Mouse (Mus musculus) liver, postnatal 0 days (tissue): ENCODE measurements at regions not wholly inside any gene's neighbourhood (a gene's known extent, or its start where the extent isn't known, plus 50 kb on each side); places are given as distances from the start of the nearest gene placed in this dataset.

Experiments
- ATAC-seq: fragments of 200-750 bp; cut with Nextera tagmentation; 2 replicates; pipeline ENCODE4 v1.8.0; 2017; ENCODE audit warnings: mild to moderate bottlenecking, moderate library complexity
- DNase-seq: peaks from one replicate; pipeline ENCODE4 v3.0.0-alpha.2; 2016
- H3K27ac ChIP-seq: fragments of 300-500 bp; sonication (generic); 2 replicates; pipeline ENCODE4 v1.5.1; 2014; ENCODE audit warnings: antibody characterized with exemption, moderate library complexity, mild to moderate bottlenecking, low read depth
- H3K27me3 ChIP-seq: fragments of 300-500 bp; sonication (generic); 2 replicates; pipeline ENCODE4 v1.6.1; 2014; ENCODE audit warnings: low read length, control low read depth, mixed read lengths; ENCODE audit not compliant: insufficient read depth
- H3K36me3 ChIP-seq: fragments of 300-500 bp; sonication (generic); replicated peaks from 2 replicates; pipeline ENCODE4 v1.6.1; 2014; ENCODE audit warnings: mild to moderate bottlenecking, control low read depth, low read length, moderate library complexity, mixed read lengths; ENCODE audit not compliant: insufficient read depth
- H3K4me1 ChIP-seq: fragments of 300-500 bp; sonication (generic); 2 replicates; pipeline ENCODE4 v1.6.1; 2014; ENCODE audit warnings: antibody characterized with exemption, mild to moderate bottlenecking, control low read depth; ENCODE audit not compliant: insufficient read depth
- H3K4me2 ChIP-seq: fragments of 300-500 bp; sonication (generic); 2 replicates; pipeline ENCODE4 v1.6.1; 2014; ENCODE audit warnings: low read depth, mild to moderate bottlenecking, low read length, moderate library complexity, mixed read lengths
- H3K4me3 ChIP-seq: fragments of 300-500 bp; sonication (generic); 2 replicates; pipeline ENCODE4 v1.5.1; 2014; ENCODE audit warnings: low read depth, low read length
- H3K9ac ChIP-seq: fragments of 300-500 bp; sonication (generic); replicated peaks from 2 replicates; pipeline ENCODE4 v1.6.1; 2014; ENCODE audit warnings: mild to moderate bottlenecking, moderate library complexity
- H3K9me3 ChIP-seq: fragments of 300-500 bp; sonication (generic); 2 replicates; pipeline ENCODE4 v1.6.1; 2016; ENCODE audit warnings: mild to moderate bottlenecking, control low read depth, low read length, mixed read lengths
- CTCF ChIP-seq: sonication (generic); IDR thresholded peaks from 2 replicates; pipeline ENCODE4 v1.5.1; 2016; ENCODE audit warnings: antibody characterized with exemption, low read depth
- EP300 ChIP-seq: IDR thresholded peaks from 2 replicates; pipeline ENCODE4 v1.6.1; 2016; ENCODE audit warnings: antibody characterized with exemption, low read depth, mild to moderate bottlenecking
- WGBS: fragments of 180-500 bp; shearing (Covaris S2); extraction: QIAGEN DNeasy Blood & Tissue Kit; methylation state at CpG from one replicate; pipeline ENCODE4 v1.1.7; 2014; ENCODE audit not compliant: insufficient replicate concordance; 5-methylcytosine and 5-hydroxymethylcytosine counted together

DNA sequence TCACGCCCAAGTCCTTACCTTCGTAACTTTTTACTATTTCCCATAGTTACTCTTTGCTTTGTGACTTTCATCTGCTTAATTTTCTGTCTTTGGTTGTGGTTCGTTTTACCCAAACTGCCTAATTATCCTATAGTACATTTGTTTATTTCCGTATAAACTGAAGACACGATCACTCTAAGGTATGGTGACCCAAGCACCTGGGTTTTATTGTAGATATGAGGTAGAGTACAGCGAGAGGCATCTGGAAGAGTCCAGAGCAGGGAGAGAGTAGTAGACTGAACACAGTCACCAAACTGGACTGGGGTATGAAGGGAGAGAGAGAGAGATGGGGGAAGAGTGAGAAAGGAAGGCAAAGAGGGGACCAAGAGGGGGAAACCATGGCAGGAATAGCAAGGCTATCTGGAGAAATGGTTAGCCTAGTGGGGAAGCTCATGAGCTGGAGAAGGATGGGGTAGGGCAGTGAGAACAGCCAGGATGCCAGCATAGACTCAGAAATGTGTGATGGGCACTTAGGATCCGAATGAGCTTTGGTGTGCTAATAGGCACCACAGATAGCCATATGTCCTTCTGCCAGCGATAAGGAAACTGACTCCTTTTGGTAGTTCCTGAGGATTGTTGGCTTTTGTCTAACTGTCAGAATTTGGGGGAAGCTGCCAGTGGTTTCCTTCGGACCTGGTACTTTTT lies 197.9 kb upstream of the Hs6st1 start:
- Histone ChIP-seq H3K4me3 (no peak overlapping the region), H3K27me3 (no peaks in the 10 kb centered on the region), H3K27ac (no peak overlapping the region), H3K9ac (no peak overlapping the region), H3K9me3 (no peaks in the 10 kb centered on the region), H3K4me2 (no peak overlapping the region), H3K36me3 (no peaks in the 10 kb centered on the region), H3K4me1 (peaks cover 7% of the 10 kb centered on the region)
- DNase-seq (no peak), ATAC-seq (no peak)
- no peak for TF ChIP-seq EP300
- TF ChIP-seq CTCF: no peak
- 71% methylated on average over 9 of the region's 9 CpGs for WGBS

DNA sequence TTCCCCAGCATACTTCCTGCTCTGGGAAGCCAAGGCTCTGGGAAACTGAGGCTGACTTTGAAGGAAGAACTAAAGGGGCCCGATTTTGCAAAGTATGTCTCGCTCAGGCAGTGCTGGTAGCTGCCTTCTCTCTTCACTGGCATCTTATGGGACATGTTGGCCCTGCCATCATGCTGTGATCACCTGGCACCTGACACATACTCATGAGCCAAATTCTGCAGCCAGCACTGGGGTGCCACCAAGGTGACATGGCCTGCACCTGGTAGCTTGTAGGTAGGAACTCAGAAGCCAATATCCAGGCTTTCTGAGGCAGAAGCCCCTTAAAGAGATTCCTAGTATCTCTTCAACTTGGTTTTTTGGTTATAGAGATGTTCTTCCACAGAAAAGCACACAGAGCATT lies 195.2 kb upstream of the Hs6st1 start:
- TF ChIP-seq CTCF (no peak), EP300 (no peak)
- ATAC-seq: no peak

DNA sequence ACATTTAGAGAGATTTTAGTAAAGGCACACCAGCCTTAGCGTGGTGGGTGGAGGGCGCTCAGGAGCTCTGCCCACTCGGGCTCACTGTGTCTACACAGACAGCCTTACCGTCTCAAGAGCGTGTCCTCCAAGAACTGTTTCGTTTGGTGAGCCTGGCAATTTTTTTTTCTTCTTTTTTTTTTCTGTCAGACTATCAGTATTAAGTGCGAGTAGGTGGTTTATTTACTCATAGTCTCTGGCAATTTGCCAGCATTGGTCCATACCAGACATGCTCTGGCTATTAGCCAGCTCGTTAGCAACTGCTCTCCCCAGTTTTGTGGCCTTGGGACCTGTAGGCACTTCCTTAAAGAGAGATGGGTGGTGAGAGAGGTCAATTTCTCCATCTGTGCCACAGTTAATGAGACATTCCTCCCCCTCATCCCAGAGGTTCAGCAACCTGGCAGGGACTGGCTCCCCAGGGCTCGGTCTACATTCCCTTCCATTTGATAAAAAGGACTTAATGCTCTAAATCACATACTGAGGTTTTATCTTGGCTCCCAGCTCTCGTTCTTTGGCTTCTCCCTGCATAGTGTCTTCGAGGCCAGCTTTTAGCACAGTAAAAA lies 192.9 kb upstream of the Hs6st1 start:
- H3K4me1 ChIP-seq: peaks cover 7% of the 10 kb centered on the region
- peak; percentile 29 for DNase-seq
- H3K27ac ChIP-seq: no peak overlapping the region
- H3K4me2 ChIP-seq: no peak overlapping the region
- H3K36me3 ChIP-seq: no peaks in the 10 kb centered on the region
- no peaks in the 10 kb centered on the region for H3K27me3 ChIP-seq
- no peak for ATAC-seq
- TF ChIP-seq EP300 (peak; percentile 24; the same call in 1 of the 2 replicates), CTCF (no peak)
- no peak overlapping the region for H3K4me3 ChIP-seq
- H3K9ac ChIP-seq: no peak overlapping the region
- no peaks in the 10 kb centered on the region for H3K9me3 ChIP-seq
- 54% methylated on average over 11 of the region's 11 CpGs for WGBS

More for the DNA sequence above, 195.2 kb upstream of the Hs6st1 start:
- WGBS: 69% methylated on average over 2 of the region's 2 CpGs
- no peak for DNase-seq
- no peak overlapping the region for H3K9ac ChIP-seq
- H3K4me3 ChIP-seq: no peak overlapping the region
- no peaks in the 10 kb centered on the region for H3K27me3 ChIP-seq
- H3K4me1 ChIP-seq: peaks cover 7% of the 10 kb centered on the region
- no peaks in the 10 kb centered on the region for H3K36me3 ChIP-seq
- H3K27ac ChIP-seq: no peak overlapping the region
- H3K9me3 ChIP-seq: no peaks in the 10 kb centered on the region
- H3K4me2 ChIP-seq: no peak overlapping the region

DNA sequence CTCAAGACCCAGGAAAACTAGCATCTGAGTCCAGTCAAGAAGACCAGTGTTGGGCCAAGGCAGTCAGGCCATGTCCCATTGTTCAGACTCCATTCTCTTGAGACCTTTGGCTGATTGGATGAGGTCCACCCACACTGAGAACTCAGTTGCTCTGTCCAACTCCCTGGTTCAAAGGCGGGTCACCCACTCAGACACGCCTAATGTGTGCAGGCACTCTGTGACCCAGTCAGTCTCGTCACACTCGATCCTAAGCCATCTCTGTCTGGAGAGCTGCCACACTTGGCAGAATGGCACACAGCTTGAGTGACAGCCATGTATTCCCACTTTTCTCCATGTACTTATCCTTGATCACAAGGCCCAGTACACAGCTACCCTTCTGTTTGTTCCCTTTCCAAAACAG lies 189.8 kb upstream of the Hs6st1 start:
- H3K4me2 ChIP-seq: no peak overlapping the region
- no peak overlapping the region for H3K27ac ChIP-seq
- H3K9me3 ChIP-seq: no peaks in the 10 kb centered on the region
- H3K4me1 ChIP-seq: peaks cover 8% of the 10 kb centered on the region
- H3K4me3 ChIP-seq: no peak overlapping the region
- H3K36me3 ChIP-seq: no peaks in the 10 kb centered on the region
- DNase-seq: no peak
- H3K9ac ChIP-seq: no peak overlapping the region
- TF ChIP-seq EP300 (no peak), CTCF (no peak)
- 73% methylated on average over 4 of the region's 4 CpGs for WGBS
- no peaks in the 10 kb centered on the region for H3K27me3 ChIP-seq
- ATAC-seq: no peak

DNA sequence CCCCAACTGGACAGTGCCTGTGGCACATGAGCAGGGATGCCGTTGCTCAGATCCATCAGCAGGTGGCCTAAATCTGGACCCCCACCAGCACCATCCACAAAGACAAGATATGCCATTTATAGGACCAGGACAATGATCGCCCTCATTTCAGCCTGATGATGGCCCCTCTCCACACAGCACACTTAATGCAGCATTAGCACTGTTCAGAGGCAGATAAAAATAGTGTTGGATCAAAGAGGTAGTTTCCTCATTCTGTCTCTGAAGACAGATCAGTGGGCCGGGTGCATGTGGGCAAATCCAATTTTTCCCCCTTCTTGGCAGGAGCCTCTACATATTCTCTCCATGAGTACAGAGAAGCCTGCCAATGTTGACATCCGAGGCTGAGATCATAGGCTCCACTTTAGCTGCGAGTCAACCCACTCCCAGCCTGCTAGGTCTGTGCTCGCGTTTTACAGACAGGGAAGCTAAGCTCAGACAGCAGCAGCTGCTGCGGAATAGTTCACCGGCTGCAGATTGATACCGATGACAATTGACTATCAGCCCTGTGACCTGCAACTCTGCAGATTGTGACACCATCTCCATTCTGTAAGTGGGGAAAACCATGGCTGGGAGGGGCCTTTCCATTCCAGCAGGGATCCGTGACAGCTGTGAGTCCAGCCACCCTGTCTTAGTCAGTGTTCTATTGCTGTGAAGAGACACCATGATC lies 188.7 kb upstream of the Hs6st1 start:
- TF ChIP-seq EP300 (no peak), CTCF (no peak)
- WGBS: 66% methylated on average over 11 of the region's 11 CpGs
- ATAC-seq: no peak

DNA sequence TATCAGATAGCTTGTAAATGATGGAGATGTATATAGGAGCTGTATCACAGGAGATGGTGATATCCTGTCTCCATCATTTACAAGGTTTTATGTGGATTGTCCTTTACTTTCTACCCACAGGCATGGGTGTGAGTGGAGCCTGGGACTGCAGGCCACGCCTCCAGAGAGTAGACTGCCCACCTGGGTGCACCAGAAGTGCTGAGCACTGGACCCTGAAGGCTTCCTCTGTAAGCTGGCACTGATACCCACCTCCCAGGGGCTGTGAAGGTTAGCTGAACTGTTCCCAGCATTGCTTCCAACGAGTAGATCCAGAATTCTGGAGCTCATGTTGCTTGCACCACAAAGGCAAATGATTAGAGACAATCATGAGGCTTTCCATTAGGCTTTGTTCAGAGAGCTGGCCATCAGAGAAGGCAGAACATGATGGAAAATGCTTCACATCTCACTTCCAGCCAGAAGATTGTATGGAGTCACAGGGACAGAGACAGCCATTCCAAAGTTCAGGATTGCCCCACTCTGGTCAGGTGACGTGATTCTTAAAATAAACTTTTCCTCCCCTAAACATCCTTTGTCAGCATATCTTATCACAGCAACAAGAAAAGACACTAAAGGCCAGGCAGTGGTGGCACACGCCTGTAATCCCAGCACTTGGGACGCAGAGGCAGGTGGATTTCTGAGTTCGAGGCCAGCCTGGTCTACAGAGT lies 187.5 kb upstream of the Hs6st1 start:
- ATAC-seq: no peak
- H3K27me3 ChIP-seq: no peaks in the 10 kb centered on the region
- H3K4me3 ChIP-seq: no peak overlapping the region
- TF ChIP-seq CTCF (no peak), EP300 (no peak)
- H3K9me3 ChIP-seq: no peaks in the 10 kb centered on the region
- DNase-seq: no peak
- H3K4me2 ChIP-seq: no peak overlapping the region
- 72% methylated on average over 6 of the region's 6 CpGs for WGBS
- no peak overlapping the region for H3K27ac ChIP-seq
- H3K36me3 ChIP-seq: no peaks in the 10 kb centered on the region
- no peak overlapping the region for H3K9ac ChIP-seq
- H3K4me1 ChIP-seq: peaks cover 3% of the 10 kb centered on the region; the same call in 1 of the 2 replicates

More for the DNA sequence above, 188.7 kb upstream of the Hs6st1 start:
- H3K9ac ChIP-seq: no peak overlapping the region
- H3K4me2 ChIP-seq: no peak overlapping the region
- H3K9me3 ChIP-seq: no peaks in the 10 kb centered on the region
- H3K4me3 ChIP-seq: no peak overlapping the region
- no peaks in the 10 kb centered on the region for H3K36me3 ChIP-seq
- peaks cover 8% of the 10 kb centered on the region for H3K4me1 ChIP-seq
- no peak for DNase-seq
- no peak overlapping the region for H3K27ac ChIP-seq
- no peaks in the 10 kb centered on the region for H3K27me3 ChIP-seq
